ENCODE assay signal across 15 mouse cellular contexts in the genomic region with DNA sequence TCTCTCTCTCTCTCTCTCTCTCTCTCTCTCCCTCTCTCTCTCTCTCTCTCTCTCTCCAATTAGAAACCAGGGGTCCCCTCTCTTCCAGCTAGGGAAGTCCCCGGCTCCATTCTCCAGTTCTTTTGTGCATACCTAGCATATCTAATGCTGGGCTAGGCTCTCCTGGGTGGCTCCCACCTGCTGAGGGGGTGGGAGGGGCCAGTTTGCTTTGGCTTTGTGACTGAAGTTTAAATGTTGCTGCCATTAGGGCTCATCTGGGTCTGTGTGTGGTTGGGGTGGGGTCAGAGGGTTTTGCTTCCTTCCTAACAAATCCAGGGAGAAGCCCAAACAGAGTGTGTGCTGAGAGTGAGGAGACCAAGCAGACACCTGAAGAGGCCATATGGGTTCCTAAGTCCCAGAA. TPM values are rescaled to one million over a fixed set of nuclear protein-coding genes. Genes with fewer than 3 reads are reported as not detected.
DNase-seq lines count a peak whose midpoint lies in the region; ATAC-seq and TF ChIP-seq lines count a peak whose summit lies in the region.
"Had no signal": no experiment of that assay in that cellular context is flagged by ENCODE, and none has a peak within 500 bp of the region (broad histone marks: within the 10 kb centered on the region; RNA-seq: fewer than 3 reads in every experiment).

No protein-coding gene starts in this region.

- no peak overlapping the region for H3K9ac ChIP-seq in hindbrain, postnatal 0 days (replicated peaks; ENCODE audit: low read length)
- H3K9ac ChIP-seq in embryonic facial prominence, embryonic 15.5 days, result no peak overlapping the region
- peak overlapping the region; percentile 50 for H3K9ac ChIP-seq in midbrain, embryonic 11.5 days (ENCODE audit: low read length)
- H3K9ac ChIP-seq: liver, embryonic 13.5 days had no signal

- 9% methylated on average over 1 of the region's 1 CpGs for WGBS in hindbrain, embryonic 10.5 days
- WGBS in hindbrain, postnatal 0 days, result 15% methylated on average over 1 of the region's 1 CpGs
- 20% methylated on average over 1 of the region's 1 CpGs for WGBS in embryonic facial prominence, embryonic 15.5 days
- 0% methylated on average over 1 of the region's 1 CpGs for WGBS in midbrain, embryonic 11.5 days

- H3K4me2 ChIP-seq in hindbrain, postnatal 0 days (ENCODE audit: low read depth, low read length), result no peak overlapping the region
- H3K4me2 ChIP-seq in embryonic facial prominence, embryonic 15.5 days (replicated peaks), result no peak overlapping the region
- H3K4me2 ChIP-seq in midbrain, embryonic 11.5 days, result no peak overlapping the region; the same call in 1 of the 2 replicates
- H3K4me2 ChIP-seq: liver, embryonic 13.5 days had no signal

- DNase-seq in hindbrain, embryonic 10.5 days (ENCODE audit: low spot score), result no peak
- DNase-seq in hindbrain, postnatal 0 days (ENCODE audit: low spot score), result no peak
- peak; percentile 95 for DNase-seq in ES-CJ7 (ENCODE audit: low read depth, low spot score)
- DNase-seq in midbrain, embryonic 11.5 days (ENCODE audit: low spot score, missing footprints), result no peak
- no peak for DNase-seq in frontal cortex, postnatal 10 days (ENCODE audit: low spot score in 2 of 2)
- DNase-seq in urinary bladder, adult 2 months (ENCODE audit: low spot score), result no peak
- no peak for DNase-seq in left cerebral cortex, postnatal 36 days (ENCODE audit: low spot score in 2 of 2)
- DNase-seq: cerebellum, adult 18-20 months; liver, embryonic 13.5 days; right cerebral cortex, postnatal 25 days; thymus, postnatal 36 days had no signal

- no peaks in the 10 kb centered on the region; the same call in 1 of the 2 replicates for H3K27me3 ChIP-seq in hindbrain, embryonic 10.5 days (ENCODE audit: insufficient read depth, poor library complexity, severe bottlenecking)
- H3K27me3 ChIP-seq in hindbrain, postnatal 0 days (ENCODE audit: insufficient read depth, low read length), result no peaks in the 10 kb centered on the region
- H3K27me3 ChIP-seq in embryonic facial prominence, embryonic 15.5 days, result no peaks in the 10 kb centered on the region
- no peaks in the 10 kb centered on the region for H3K27me3 ChIP-seq in midbrain, embryonic 11.5 days (ENCODE audit: control insufficient read depth, insufficient read depth, low read length)

- H3K4me3 ChIP-seq in hindbrain, embryonic 10.5 days, result peak overlapping the region; percentile 75
- no peak overlapping the region for H3K4me3 ChIP-seq in hindbrain, postnatal 0 days (ENCODE audit: low read length)
- no peak overlapping the region for H3K4me3 ChIP-seq in embryonic facial prominence, embryonic 15.5 days (replicated peaks)
- no peak overlapping the region for H3K4me3 ChIP-seq in midbrain, embryonic 11.5 days (ENCODE audit: low read depth, low read length)
- H3K4me3 ChIP-seq: erythroblast, embryonic 14.5 days; layer of hippocampus, adult 2 months; liver, embryonic 13.5 days; myocyte had no signal

- no peak for ATAC-seq in hindbrain, postnatal 0 days
- ATAC-seq in embryonic facial prominence, embryonic 15.5 days (ENCODE audit: insufficient number of reproducible peaks, low FRiP score, low TSS enrichment, low read depth), result no peak
- no peak for ATAC-seq in midbrain, embryonic 11.5 days (ENCODE audit: low FRiP score)

- TF ChIP-seq CTCF in hindbrain, postnatal 0 days (IDR thresholded peaks at IDR 0.05; ENCODE audit: low read depth), result no peak

- no peaks in the 10 kb centered on the region for H3K9me3 ChIP-seq in hindbrain, embryonic 10.5 days
- no peaks in the 10 kb centered on the region for H3K9me3 ChIP-seq in hindbrain, postnatal 0 days (ENCODE audit: low read length)
- H3K9me3 ChIP-seq in embryonic facial prominence, embryonic 15.5 days (replicated peaks), result no peaks in the 10 kb centered on the region
- H3K9me3 ChIP-seq in midbrain, embryonic 11.5 days (ENCODE audit: control insufficient read depth, low read length), result no peaks in the 10 kb centered on the region
- H3K9me3 ChIP-seq: liver, embryonic 13.5 days had no signal

- H3K4me1 ChIP-seq in hindbrain, embryonic 10.5 days (replicated peaks), result peaks cover 69% of the 10 kb centered on the region
- H3K4me1 ChIP-seq in hindbrain, postnatal 0 days (ENCODE audit: insufficient read depth, low read length), result peaks cover 30% of the 10 kb centered on the region
- peaks cover 54% of the 10 kb centered on the region for H3K4me1 ChIP-seq in embryonic facial prominence, embryonic 15.5 days
- peaks cover 43% of the 10 kb centered on the region for H3K4me1 ChIP-seq in midbrain, embryonic 11.5 days (ENCODE audit: control insufficient read depth, insufficient read depth, low read length)

- H3K27ac ChIP-seq in hindbrain, embryonic 10.5 days, result peak overlapping the region; percentile 99
- H3K27ac ChIP-seq in hindbrain, postnatal 0 days, result no peak overlapping the region
- peak overlapping the region; percentile 85; the same call in 1 of the 2 replicates for H3K27ac ChIP-seq in embryonic facial prominence, embryonic 15.5 days (replicated peaks)
- peak overlapping the region; percentile 10; the same call in 1 of the 2 replicates for H3K27ac ChIP-seq in midbrain, embryonic 11.5 days (ENCODE audit: low read depth, low read length)
- H3K27ac ChIP-seq: layer of hippocampus, adult 2 months; liver, embryonic 13.5 days had no signal

- peaks cover 27% of the 10 kb centered on the region for H3K36me3 ChIP-seq in hindbrain, embryonic 10.5 days
- no peaks in the 10 kb centered on the region for H3K36me3 ChIP-seq in hindbrain, postnatal 0 days (ENCODE audit: insufficient read depth, low read length)
- H3K36me3 ChIP-seq in embryonic facial prominence, embryonic 15.5 days, result no peaks in the 10 kb centered on the region
- no peaks in the 10 kb centered on the region for H3K36me3 ChIP-seq in midbrain, embryonic 11.5 days (ENCODE audit: control insufficient read depth, insufficient read depth, low read length)

- intact Hi-C loops in left cerebral cortex, postnatal 36 days (cut with DNase I), result no loop called here

RNA-seq across cellular contexts. Expression of a gene that starts 32.0 kb away (rescaled TPM):
- polyA plus RNA-seq in hindbrain, embryonic 10.5 days (2016; fragmentation: Nextera tagmentation; extraction: Ambion mirVana), result 99.1 and 114 TPM in 2 replicates
- total RNA-seq in hindbrain, postnatal 0 days (2014; rRNA removed), result 167 and 178 TPM in 2 replicates
- 95.9 and 101 TPM in 2 replicates for polyA plus RNA-seq in hindbrain, postnatal 0 days (2015; fragmentation: Nextera tagmentation; extraction: Ambion mirVana)
- polyA plus RNA-seq in embryonic facial prominence, embryonic 15.5 days (2015; fragmentation: Nextera tagmentation; extraction: Ambion mirVana), result 90.2 and 94.5 TPM in 2 replicates
- polyA plus RNA-seq in midbrain, embryonic 11.5 days (2014; fragmentation: Nextera tagmentation; extraction: Ambion mirVana), result 46.3 and 53.3 TPM in 2 replicates
- 60.0 and 72.0 TPM in 2 replicates for polyA plus RNA-seq in urinary bladder, adult 2 months (2012; rRNA removed)
- total RNA-seq in left cerebral cortex, postnatal 36 days (2021), result 10 to 100 TPM; 80.8 to 86.4 TPM

RNA-seq across cellular contexts. Expression of a gene that starts 49.6 kb away (rescaled TPM):
- 17.0 and 18.8 TPM in 2 replicates for polyA plus RNA-seq in hindbrain, embryonic 10.5 days (2016; fragmentation: Nextera tagmentation; extraction: Ambion mirVana)
- 31.1 and 43.1 TPM in 2 replicates for total RNA-seq in hindbrain, postnatal 0 days (2014; rRNA removed)
- polyA plus RNA-seq in hindbrain, postnatal 0 days (2015; fragmentation: Nextera tagmentation; extraction: Ambion mirVana), result 8.8 and 9.1 TPM in 2 replicates
- 7.9 and 9.3 TPM in 2 replicates for polyA plus RNA-seq in embryonic facial prominence, embryonic 15.5 days (2015; fragmentation: Nextera tagmentation; extraction: Ambion mirVana)
- polyA plus RNA-seq in midbrain, embryonic 11.5 days (2014; fragmentation: Nextera tagmentation; extraction: Ambion mirVana), result 17.6 and 20.6 TPM in 2 replicates
- polyA plus RNA-seq in urinary bladder, adult 2 months (2012; rRNA removed), result 4.3 and 8.2 TPM in 2 replicates
- total RNA-seq in left cerebral cortex, postnatal 36 days (2021), result 10 to 100 TPM; 15.3 to 20.9 TPM
